Mouse (Mus musculus) megakaryocyte-erythroid progenitor cell, adult 5-6 weeks (primary cell): ENCODE results near the gene Chka. TPM values are rescaled to one million over a fixed set of nuclear protein-coding genes. Genes with fewer than 3 reads are reported as not detected.

Experiments used
- ATAC-seq: replicated peaks from 2 replicates; pipeline ENCODE4 v1.8.0; 2016; ENCODE audit warnings: mild to moderate bottlenecking, inconsistent platforms; ENCODE audit not compliant: severe bottlenecking, poor library complexity, low FRiP score, low TSS enrichment
- total RNA-seq, 2 experiments: library from RNA; stranded (forward) in 1 of 2; stranded (reverse) in 1 of 2; fragments of 200-1000, 215-1000 nt in 1 of 2; fragments of >200 nt in 1 of 2; fragmentation: Nextera tagmentation in 1 of 2; gene quantifications; 2 replicates each; pipeline ENCODE4 v1.2.3; 2014 to 2017

Chka gene
- total RNA-seq, 2 experiments from 2014 or later, result 23.5 to 26.0 TPM

DNA sequence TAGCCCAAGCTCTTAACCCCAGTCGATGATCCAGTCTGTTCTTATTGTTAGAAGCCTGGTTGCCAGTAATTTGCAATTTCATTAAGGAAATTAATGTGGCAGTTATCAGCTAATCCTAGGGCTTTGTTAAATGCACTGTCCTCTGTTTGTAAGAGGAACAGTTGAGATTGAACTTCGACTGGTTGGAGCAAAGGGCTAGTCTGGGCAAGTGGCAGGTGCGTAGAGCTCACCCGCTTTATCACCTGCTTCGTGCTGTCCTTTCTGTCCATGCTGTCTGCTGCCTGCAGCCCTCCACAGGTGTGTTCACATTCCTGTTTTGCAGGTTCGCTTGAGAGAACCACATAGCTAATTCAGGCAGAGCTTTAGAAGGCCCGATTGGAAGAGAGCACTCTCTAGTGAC lies 23.5 kb downstream of the Chka start:
- no peak for ATAC-seq

DNA sequence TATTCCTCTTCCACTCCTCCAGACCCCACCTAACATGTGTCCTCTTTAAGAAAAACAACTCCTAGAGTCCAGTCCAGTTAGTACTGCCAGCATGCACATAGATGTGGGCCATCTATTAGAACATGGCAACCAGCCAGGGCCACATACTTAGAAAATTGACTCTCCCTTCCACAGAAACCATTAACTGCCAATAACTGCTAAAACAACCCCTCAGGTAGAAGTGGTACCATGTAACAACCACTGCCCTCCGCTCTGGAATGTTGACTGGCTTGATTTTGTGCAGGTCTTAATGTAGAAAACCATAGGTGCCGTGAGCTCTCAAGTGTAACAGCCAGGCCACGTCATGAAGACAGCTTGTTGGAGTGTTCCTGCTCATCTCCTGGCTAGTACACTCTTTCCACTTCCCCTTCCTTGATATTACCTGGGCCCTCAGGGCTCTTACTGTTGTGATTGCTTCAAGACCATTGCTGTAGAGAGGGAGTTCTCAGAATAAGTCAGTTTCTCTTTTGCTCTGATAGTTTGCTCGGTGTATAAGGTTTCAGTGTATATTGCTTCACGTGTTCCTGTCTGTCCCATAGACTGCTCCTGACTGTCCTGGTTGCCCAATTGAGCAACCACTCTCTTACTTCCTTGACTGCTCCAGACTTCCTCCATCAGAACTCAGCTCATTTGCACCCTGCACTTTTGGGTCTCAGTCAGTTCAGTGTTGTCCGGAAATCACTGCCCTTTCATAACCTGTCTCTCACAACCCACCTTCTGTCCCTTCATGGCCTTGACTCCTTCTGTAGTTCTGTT lies 28.7 kb downstream of the Chka start:
- ATAC-seq, result no peak

DNA sequence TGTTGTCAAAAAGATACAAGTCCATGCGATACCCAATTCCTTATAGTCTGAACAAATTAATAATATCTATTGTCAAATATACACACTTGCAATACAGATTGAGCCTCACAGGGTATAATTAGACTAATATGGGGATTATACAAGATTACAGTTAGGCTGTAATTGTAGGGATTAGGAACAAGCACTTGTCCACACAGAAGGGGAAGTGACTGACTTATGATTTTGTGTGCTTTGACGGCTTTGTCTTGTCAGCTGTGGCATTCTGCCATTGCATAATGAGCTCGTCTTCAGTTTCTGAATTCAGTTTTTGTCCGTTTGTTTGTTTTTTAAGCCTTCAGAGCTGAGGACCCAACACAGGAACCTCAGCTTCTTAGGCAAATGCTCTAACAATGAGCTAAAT lies 30.6 kb downstream of the Chka start:
- no peak for ATAC-seq

DNA sequence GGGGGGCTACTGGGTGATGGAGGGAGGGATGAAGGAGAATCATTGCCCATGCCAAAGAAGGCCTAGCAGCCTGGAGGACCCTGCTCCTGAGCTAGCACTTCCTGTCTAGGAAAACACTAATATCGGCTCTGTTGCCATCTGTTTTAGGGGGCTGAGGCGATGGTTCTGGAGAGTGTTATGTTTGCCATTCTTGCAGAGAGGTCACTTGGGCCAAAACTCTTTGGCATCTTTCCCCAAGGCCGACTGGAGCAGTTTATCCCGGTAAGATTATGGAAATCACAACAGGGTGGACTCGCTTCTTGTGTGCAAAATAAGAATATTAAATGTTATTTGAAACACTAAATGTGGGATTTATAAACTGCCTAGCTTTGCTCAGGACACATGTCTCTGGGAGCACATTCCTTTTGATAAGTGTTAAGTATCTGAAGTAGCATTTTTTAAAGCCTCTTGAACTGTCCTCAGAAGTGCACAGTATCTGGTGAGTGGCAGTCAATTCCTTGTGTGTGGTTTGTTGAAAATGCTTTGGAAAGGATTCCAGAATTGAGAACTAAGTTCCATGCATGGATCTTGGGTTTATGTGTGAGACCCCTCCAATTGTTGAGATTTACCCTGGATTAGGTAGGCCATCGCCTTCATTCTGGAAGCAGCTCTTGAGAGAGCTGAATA lies 32.9 kb downstream of the Chka start:
- ATAC-seq, result no peak

DNA sequence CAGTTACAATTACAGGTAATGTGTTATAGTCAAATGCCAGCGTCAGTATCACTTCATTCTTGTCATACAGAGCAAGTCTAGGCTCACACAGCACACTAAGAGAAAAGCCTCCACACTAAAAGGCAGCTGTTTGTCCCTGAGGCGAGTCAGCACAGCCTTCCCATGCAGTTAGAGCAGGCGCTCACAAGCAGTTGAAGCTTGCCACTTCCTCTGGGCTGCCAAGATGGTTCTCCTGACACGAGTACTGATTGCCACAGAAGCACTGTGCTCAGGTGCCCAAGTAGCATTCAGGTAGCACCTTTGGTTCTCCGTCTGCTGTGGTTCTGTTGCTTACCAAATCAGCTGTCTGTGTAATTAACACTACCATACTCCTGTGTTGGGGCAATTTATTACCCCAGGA lies 37.5 kb downstream of the Chka start:
- ATAC-seq, result no peak

DNA sequence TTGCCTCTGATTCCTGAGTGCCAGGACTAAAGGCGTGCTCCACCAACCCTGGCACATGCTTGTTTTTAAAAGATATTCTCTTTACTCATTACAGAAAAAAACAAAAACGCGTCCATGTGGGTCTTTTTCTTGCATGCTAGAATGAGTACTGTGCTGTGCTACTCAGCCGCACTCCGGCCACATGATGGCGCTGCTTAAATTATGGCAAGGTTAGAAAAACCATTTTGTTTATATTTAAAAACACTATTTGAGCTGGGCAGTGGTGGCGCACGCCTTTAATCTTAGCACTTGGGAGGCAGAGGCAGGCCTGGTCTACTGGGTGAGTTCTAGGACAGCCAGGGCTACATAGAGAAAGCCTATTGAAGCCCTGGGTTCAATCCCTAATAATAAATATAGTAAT lies 38.6 kb downstream of the Chka start:
- ATAC-seq, result 0 out of 2 replicates have a peak, but pooled peaks have one; percentile 47

DNA sequence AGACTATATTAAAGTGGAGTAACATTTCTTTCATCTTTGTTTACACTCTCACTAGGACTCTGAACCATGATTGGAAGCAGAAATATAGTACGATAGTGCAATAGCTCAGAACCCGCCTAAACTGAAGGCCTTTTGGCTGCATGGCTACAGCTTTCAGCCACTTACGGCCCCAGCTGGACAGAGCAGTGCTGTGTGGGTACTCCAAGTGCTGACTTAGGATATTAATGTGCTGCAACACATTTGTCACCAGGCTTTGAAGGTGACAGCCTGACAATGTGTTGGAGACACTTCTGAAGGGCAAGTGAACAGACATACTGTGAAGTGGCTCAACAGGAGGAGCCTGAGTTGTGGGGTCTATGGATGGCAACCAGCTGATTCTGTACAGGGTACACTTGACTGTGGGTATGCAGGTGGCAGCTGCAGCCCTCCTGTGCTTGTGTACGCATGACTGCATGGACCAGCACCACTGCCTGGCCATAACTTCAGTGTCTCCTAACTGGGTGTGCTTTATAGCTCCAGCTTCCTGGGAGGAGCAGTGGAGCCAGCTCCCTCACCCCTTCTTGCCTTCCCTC lies 42.1 kb downstream of the Chka start:
- ATAC-seq, result no peak

DNA sequence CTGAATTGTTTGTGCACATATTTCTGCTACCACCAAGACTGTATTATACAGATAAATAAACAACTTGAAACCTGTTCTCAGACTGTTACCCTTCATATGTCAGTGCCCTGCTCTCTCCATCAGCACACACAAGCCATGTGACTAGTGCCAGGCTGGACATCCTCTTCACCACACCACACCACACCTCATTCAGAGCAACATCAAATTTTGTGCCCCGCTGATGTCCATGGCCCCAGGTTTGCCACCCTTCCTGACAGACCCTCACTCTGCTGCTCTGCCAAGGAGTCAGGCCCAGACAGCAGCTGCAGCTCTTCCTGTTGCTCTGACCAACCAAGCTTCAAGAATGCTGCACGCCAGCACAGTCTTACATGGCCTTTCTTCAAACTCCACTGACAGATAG lies 42.7 kb downstream of the Chka start:
- no peak for ATAC-seq

DNA sequence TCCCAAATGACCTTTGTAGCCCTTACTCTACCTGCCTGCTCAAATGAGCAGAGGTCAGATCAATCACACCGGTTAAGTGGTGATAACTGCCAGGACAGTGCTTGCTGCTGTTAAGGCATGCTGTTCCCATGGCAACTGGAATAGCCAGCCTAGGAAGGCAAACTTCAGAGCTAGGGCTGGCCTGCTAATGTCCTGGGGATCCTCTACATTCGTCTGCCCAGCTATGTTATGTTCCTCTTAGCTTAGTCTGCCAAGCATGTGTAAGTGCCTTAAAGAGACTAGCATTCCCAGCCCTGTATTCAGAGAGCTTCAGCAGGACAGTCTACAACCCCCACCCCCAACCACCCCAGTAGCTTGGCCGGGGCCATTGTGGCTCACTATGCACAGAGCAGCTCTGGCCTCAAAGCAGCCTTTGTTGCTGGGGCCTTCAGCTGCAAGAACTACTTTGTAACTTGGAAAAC lies 43.6 kb downstream of the Chka start:
- no peak for ATAC-seq

DNA sequence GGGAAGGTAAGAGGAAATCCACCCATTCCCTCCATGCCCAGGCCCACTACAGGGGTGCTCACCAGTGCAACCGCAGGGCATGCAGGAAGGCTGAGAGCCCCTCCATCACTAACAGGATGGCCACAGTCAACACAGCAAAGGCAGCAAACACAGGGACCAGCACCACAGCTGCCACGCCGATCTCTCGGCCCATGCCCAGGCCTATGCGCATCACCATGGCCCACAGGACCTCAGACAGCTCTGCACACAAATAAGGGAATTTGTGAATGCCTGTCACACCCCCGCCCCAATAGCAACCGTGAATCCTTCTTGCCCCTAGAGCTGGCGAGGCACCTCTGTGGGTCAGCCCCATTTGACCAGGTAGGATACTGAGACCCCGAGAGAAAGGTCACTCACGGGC lies 44.6 kb downstream of the Chka start:
- ATAC-seq, result no peak

DNA sequence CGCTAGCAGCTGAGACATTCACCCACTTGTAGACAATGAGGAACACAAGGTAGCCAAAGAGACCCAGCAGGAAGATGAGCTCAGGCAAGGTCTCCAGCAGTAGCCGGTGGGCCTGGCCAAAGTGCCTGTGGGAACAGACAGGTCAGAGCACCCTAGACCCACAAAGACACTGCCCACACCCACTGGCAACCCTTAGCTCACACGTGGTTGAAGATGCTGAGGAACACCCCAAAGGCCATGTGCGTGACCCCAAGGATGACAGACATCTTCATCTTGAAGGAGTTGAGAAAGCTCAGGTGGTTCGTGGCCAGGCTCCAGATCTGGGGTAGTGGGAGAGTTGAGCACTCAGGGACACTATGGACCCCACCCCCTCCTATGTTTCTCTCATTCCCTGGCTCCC lies 46.0 kb downstream of the Chka start:
- no peak for ATAC-seq

DNA sequence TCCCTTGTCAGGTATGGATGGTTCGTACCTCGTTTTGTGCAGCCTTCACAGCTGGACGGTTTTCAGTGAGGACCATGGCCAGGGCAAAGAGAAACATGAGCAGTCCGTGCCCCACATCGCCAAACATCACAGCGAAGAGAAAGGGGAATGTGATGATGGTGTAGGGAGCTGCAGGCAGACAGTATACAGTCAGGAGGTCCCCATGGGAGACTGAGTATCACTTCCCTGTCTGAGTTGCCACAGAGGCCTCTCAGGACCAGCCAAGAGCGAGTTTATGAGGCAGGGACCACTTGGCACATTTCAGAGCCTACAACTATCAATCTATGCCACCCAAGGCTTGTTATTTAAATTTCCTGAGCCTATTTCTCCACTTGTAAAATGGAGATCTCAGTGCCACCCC lies 47.4 kb downstream of the Chka start:
- no peak for ATAC-seq

DNA sequence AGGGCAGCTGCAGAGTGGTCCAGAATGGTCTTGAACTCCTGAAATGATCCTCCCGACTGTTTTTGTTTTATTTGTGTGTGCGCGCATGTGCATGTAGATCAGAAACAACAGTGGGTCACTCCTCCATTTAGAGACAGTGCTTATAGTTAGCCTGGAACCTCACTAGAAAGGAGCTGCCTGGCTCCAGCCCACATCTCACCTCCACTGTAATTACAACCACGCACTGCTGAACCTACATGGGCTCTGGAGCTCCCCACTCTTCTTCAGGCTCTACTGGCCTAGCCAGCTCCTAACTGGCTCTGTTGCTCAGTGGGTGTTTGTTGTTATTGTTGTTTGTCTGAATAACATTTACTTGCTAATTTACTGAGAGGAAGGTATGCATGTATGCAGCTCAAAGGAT lies 48.0 kb downstream of the Chka start:
- ATAC-seq, result no peak

DNA sequence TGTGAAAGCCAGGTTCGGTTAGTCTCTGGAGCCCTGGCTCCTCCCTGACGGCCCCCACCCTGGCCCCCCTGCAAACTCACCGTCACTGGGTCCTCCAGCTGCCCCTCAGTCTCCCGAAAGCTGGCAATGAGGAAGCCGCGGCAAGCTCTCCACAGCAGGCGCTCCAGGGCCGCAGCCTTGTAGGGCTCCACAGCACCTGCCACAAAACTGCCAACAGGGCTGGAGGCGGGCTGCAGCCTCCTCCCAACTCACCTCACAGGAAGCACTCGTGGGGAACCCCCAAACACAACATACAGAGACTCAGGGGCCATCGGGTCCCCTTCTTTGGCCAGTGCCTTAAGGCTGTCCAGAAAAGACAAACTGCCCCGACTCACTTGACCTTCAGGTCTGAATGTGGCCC lies 51.4 kb downstream of the Chka start:
- ATAC-seq, result no peak

DNA sequence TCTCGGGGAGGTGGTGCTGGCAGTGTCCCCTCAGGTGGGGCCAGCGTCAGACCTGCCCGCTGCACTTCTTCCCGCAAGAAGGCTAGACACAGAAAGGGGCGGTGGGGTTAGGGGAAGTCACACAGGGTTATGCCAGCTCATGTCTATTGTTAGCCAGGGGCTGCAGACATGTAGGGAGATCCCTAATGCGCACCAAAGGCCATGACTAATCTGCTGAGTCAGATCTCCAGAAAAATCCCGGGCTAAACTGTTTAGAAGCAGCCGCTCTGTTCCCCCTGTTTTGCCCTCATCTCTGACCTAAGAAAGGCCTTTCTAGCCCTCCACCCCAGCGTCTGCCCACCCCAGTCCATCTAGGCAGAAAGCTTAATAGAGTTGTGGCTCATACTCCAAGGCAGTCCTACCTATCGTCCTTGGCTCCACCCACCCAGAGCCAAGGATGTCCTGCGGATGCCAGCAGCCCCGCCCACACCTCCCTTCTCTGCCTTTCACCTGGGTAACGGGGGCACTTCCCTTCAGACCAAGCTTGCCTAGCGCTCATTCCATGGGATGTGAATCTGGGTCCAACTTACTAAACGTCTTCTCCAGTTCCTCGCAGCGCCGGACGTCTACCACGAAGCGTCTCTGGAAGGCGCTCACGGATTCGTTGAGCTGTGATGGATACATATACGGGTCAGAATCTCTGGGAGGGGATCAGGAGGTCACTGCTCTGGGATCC lies 52.2 kb downstream of the Chka start:
- ATAC-seq, result no peak

DNA sequence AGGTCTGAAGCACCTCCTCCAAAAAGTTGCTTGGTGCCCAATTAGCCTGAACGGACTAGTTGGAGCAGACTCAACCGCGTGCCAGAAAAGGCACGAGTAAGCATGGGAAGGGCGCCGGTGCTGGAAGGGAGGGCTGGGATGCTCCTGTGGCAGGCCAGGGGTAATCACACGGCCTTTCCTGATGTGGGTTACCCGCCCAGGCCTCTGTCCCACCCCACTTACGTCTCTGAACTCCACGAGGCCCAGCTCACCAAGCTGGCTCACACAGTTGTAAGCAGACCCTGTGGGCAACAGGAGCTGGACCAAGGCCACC lies 52.7 kb downstream of the Chka start:
- ATAC-seq, result no peak

DNA sequence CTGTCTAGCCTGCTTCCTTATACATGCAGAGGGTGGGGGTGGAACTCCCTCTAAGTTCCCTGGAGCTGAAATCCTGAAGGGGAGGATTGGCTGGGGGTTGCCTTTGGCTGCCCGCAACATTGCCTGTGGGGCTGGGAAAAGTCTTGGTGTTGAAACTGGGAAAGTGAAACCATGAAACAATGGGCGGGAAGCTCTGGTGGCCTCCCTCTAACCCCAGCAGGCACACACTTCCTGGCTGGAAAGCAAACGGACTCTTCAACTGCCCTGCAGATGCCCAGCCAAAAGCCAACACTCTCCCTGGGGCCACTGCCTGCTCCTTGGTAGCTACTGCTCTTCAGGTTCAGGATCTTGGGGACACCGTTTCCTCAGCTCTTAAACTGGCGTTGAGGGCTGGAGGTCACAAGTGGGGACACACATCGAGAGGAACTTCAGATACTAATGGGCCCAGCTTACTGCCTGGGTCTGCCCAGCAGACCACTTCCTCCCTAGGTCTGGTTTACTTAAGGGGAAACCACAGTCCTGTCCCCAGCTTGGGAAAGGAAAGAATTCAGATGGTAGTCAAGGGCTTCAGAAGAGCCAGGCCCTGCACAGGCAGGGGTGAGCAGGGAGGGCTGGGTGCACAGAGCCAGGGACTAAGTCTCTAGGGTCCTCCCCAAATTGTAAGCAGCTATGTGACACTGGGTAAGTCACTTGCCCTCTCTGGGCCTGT lies 53.8 kb downstream of the Chka start:
- ATAC-seq, result no peak

DNA sequence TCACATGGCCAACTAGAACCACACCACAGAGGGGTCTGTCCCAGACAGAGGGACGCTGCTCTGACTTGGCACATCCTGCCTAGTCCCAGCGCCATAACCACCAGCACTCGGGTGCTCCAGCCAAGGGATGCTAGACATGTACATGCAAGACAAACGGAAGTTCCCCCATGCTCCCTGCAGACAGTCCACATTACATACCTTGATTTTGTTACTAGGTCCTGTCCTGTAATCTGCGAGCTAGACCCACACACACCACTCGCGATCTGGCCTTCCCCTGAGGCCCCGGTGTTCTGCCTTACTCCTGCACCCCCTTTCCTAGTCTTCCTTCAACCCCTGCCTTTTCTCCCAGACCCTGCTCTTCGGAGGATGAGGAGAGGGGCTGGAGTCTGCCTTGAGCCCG lies 54.8 kb downstream of the Chka start:
- peak; percentile 6 for ATAC-seq

DNA sequence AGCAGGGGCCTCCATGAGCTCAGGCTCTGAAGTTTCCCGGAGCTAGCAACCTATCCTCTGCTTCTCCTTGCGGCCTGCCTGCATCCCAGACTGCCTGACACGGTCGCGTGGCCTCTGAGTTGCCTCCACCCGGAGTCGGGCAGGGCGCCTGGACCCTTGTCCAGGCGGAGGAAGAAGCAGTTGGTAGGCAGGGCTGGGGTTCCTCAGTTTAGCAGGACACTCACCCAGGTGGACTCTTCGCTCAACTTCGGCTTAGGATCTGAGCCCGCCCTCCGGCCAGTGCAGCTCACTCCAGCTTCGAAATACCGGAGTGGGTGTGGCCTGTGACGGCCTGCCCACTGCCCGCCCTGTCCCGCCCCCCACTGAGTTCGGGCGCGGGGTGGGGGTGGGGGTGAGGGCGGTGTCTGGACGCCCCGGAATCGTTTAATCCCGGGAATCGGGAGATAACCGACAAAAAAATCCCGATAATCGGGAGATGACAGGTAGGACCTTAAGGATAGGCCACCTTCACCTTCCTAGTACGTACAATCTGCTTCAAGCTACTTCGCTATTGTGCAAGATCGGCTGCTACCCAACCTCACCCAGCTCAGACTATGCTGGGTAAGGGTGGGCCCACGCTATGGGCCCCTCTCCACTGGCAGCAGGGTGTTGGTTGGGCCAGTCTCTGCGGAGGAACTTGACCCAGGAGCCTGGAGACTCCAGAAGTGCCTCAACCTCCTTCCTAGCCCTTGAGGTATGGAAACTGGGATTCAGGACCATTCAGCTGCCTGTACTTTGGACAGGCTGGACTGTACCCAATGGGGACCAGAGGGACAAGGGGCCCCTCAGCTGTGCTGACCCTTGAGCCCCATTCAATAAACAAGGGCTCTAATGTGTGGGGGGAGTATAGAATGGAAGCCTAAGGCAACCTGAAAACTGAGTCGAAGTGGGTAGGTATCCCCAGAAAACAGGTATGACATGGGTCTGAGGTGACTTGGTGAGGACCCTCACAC lies 55.5 kb downstream of the Chka start, which contains the start of gene Tcirg1:
Gene Tcirg1, minus strand, starts transcription at position 339 of the 992 bp plus-strand sequence.
- peak; percentile 62 for ATAC-seq
